Mouse (Mus musculus) macrophage (primary cell): Measurements from ENCODE around the gene Glis3. TPM values are rescaled to one million over a fixed set of nuclear protein-coding genes. Genes with fewer than 3 reads are reported as not detected.

Source experiments
- H3K27ac ChIP-seq: fragments of 350-480 bp; formaldehyde crosslinking; 2 replicates; pipeline ENCODE4 v1.9.0; 2021
- H3K36me3 ChIP-seq: fragments of 350-480 bp; formaldehyde crosslinking; 2 replicates; pipeline ENCODE4 v1.9.0; 2021; ENCODE audit errors: inconsistent target
- H3K4me3 ChIP-seq: fragments of 350-480 bp; formaldehyde crosslinking; 2 replicates; pipeline ENCODE4 v1.9.0; 2021; ENCODE audit errors: inconsistent target
- H3K79me2 ChIP-seq: fragments of 350-480 bp; formaldehyde crosslinking; 2 replicates; pipeline ENCODE4 v1.9.0; 2021; ENCODE audit errors: inconsistent target
- WGBS: methylation state at CpG from one replicate; pipeline ENCODE4 v1.1.7; 2026; ENCODE audit warnings: inconsistent platforms; ENCODE audit not compliant: missing documents; 5-methylcytosine and 5-hydroxymethylcytosine counted together
- polyA plus RNA-seq: library from polyadenylated mRNA; stranded (reverse); fragments of 250-400 nt; gene quantifications from 3 replicates; pipeline ENCODE4 v1.2.4, GENCODE M21; 2018; ENCODE audit warnings: inconsistent platforms

The Glis3 gene
- polyA plus RNA-seq, 1 experiment from 2014 or later = 2.5 TPM

DNA sequence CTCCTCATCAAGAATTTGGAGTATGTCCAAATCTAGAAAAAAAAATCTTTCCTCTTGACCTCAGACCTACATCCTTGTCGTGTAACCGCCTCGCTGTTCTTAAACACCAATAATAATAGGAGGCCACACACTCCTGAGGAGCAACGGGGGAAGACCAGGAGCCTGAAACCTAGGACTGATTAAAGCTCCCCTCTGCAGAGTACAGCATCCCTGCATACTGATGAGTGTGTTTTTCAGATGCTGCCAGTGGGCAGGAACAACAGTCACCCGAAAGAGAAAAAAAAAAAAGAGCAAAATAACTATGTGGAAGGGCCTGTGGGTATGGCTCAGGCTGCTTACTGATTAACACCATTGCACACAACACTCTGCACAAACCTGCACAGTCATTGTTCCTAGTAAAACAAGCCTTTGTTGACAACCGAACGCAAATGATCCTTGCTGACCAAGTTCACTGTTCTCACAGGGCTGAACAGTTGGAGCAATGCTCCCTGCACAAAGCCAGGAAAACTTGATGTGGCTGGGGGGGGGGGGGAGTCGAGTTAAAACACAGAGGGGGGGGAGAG is 43.8 kb downstream of the Glis3 start:
- WGBS = 66% methylated on average over 7 of the region's 8 CpGs
- no peak overlapping the region for H3K27ac ChIP-seq
- no peaks in the 10 kb centered on the region for H3K79me2 ChIP-seq
- H3K4me3 ChIP-seq = no peak overlapping the region
- no peaks in the 10 kb centered on the region for H3K36me3 ChIP-seq

GRCm38 (mm10) chr19:28634986-28635385 is 44.9 kb downstream of the Glis3 start:
- no peak overlapping the region for H3K4me3 ChIP-seq
- H3K27ac ChIP-seq = no peak overlapping the region
- WGBS = 94% methylated on average over 3 of the region's 3 CpGs
- H3K36me3 ChIP-seq = no peaks in the 10 kb centered on the region
- no peaks in the 10 kb centered on the region for H3K79me2 ChIP-seq

DNA sequence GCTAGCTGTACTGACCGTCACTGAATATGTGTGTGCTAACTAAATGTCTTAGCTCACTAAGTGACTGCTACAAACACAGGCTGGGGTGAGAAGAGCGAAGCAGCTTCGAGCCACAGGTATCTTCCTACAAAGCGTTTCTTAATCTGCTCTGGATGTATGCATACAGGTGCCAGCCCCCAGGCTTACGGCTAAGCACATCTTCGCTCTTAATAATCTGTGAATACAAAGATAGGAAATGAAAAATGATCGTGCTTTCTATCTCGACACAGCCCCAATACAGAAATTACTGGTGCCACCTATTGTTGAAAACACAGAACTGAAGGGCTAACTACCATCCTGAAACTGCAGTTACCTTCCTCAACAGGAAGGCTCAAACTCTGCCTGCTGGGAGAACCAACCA is 51.5 kb downstream of the Glis3 start:
- no peaks in the 10 kb centered on the region for H3K36me3 ChIP-seq
- 56% methylated on average over 8 of the region's 8 CpGs for WGBS
- H3K79me2 ChIP-seq = no peaks in the 10 kb centered on the region
- no peak overlapping the region for H3K4me3 ChIP-seq
- H3K27ac ChIP-seq = no peak overlapping the region

DNA sequence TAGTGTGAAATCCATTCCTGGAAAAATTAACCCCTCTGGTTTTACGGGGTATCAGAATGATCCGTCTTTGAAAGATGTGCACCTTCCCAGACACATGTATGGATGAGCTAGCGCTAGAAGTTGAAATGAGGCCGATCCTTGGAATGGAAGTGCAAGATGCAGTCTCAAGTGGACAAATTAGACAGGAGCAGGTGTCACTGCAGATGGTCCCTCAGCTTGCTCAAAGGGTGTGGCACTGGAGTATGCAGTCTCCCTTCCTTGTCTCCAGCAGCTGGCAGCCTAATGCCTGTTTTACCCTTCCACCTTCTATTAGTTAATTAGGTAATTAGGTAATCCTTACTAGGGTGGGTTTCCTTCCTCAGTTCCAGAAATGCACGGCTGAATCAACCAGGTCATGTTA is 53.7 kb downstream of the Glis3 start:
- WGBS = 96% methylated on average over 5 of the region's 5 CpGs
- no peak overlapping the region for H3K27ac ChIP-seq
- no peaks in the 10 kb centered on the region for H3K36me3 ChIP-seq
- no peak overlapping the region for H3K4me3 ChIP-seq
- H3K79me2 ChIP-seq = no peaks in the 10 kb centered on the region

DNA sequence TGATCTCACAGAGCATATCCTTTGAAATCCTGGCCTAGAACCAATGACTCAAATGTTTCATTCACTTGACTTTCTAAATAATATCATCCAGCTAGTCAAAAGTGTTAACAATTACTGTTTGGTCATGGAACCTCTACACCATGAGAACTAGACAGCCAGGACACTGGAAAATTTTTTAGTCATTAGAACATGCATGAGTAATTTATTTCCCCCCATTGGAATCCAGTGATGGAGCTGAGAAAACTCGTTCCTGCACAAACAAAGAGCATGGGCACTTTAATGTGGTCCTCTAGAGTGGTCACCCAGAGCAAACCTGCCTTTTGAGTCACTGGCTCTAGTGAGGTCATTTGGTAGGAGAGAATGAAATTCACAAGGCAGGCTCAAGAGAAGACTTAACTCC is 55.3 kb downstream of the Glis3 start:
- no peaks in the 10 kb centered on the region for H3K79me2 ChIP-seq
- no peak overlapping the region for H3K27ac ChIP-seq
- no peak overlapping the region for H3K4me3 ChIP-seq
- WGBS = 92% methylated on average over 1 of the region's 1 CpGs
- H3K36me3 ChIP-seq = no peaks in the 10 kb centered on the region

DNA sequence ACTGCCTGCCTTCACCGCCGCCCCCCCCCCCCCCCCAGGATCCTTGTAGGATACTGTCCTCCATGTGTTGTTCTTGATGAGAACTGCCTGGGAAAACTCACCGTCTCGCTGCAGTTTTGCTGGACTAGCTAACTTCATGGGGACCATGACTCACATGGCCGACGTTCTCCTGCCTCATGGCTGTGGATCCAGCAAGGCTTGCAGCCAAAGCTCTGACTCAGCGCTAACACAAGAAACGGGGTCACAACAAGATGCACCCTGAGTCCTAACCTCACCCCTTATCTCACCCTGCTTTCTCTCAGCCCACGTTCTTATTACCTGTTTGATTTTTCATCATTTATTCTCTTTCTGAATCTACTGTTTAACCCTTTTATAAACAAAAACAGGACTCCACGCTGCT is 56.2 kb downstream of the Glis3 start:
- 94% methylated on average over 7 of the region's 10 CpGs for WGBS
- Histone ChIP-seq H3K36me3 (no peaks in the 10 kb centered on the region), H3K27ac (no peak overlapping the region), H3K4me3 (no peak overlapping the region), H3K79me2 (no peaks in the 10 kb centered on the region)

DNA sequence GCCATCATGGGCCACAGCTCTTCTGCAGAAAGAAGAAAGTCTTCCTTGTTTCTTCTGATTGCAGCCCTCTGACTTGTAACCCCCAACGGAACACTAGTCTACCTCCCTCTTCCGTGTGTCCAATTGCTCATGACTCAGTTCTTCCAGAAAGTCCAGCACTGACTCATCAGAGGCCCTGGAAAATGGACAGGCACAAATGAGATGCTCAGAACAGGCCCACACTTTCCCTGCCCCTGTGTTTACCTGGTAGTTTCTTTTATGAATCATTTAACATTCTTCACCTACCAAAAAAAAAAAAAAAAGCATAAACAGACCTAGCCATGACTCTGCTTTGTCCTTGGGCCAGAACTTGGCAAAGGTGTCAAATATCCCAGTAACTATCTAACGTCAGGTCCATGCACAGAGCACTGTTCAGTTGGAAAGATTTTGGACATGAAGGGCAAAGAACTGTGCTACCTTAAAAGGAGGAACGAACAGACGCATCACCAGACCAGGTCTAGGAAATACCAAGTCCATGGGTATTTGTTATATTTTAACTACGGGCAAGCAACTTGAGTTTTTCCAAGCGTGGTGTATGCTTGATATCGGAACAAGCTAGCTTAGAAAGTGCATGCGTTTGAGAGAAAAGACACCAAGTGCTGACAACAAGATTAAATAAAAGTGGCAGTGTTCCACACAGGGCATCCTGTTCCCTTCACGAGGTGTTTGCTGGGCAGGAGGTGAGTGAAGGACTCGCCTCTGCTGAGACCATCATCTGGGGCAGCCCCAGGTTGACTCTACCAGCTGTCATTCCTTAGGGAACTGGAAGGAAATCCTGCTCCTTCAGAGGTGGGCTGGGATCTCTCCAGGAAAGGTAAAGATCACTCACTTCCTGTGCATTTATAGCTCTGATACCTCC is 58.0 kb downstream of the Glis3 start:
- Histone ChIP-seq H3K36me3 (no peaks in the 10 kb centered on the region), H3K79me2 (no peaks in the 10 kb centered on the region), H3K27ac (no peak overlapping the region), H3K4me3 (no peak overlapping the region)
- 94% methylated on average over 11 of the region's 11 CpGs for WGBS

GRCm38 (mm10) chr19:28617736-28618135 is 62.1 kb downstream of the Glis3 start:
- Histone ChIP-seq H3K36me3 (no peaks in the 10 kb centered on the region), H3K27ac (no peak overlapping the region), H3K79me2 (no peaks in the 10 kb centered on the region), H3K4me3 (no peak overlapping the region)
- WGBS = 84% methylated on average over 7 of the region's 7 CpGs

DNA sequence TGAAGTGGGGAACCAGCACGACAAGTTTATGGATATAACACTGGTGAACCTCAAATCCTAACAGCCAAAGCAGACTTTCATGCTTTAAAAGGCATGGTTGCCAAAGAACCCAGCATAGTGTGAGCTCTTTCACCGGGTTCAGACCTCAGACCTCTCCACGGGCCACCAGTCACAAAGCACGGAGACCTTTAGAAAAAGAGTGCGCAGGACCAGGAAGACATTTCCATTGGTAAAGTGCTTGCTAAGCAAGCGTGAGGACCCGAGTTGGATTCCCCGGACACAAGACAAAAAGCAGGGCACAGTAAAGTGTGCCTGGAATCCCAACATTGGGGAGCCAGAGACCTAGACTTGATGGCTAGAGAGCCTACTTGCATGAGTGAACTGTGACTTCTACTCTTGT is 62.7 kb downstream of the Glis3 start:
- Histone ChIP-seq H3K4me3 (no peak overlapping the region), H3K79me2 (no peaks in the 10 kb centered on the region), H3K27ac (no peak overlapping the region), H3K36me3 (no peaks in the 10 kb centered on the region)
- WGBS = 94% methylated on average over 8 of the region's 8 CpGs

DNA sequence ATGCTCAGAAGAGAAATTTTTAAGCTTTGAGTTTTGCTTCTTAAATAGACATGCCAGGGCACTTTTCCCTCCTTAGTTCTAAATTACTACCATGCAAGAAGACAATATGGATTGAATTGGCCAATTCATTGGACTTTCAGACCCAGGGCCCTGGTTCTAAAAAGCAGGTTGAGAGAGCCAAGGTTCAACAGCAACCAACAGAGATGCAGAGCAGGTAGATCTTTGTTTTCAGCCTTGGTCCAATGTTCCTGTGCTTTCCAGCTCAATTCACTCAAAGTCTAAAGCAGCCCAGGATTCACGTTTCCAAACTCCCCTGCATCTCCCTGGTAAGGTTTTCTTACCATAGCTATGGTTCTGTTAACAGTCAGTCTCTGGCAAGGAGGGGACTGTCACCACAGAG is 63.4 kb downstream of the Glis3 start:
- Histone ChIP-seq H3K36me3 (no peaks in the 10 kb centered on the region), H3K79me2 (no peaks in the 10 kb centered on the region), H3K4me3 (no peak overlapping the region), H3K27ac (no peak overlapping the region)
- 100% methylated on average over 1 of the region's 1 CpGs for WGBS

DNA sequence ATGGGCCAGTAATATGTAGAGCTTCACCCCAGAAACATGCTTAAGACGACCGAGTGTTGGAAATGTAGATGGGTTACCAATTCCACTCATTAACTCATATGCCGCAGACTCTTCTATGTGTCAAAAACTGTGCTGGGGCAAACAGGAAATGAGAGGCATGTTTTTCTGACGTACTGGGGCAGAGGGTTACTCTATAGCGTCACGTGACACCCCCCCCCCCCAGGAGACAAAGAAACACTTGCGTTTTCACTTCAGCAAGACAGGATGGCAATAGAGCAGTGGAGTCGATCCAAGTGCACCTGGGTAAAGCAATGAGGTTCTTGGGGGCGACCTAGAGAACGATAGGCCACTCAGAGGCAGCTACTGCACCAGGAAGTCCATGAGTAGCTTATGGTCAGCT is 67.6 kb downstream of the Glis3 start:
- H3K36me3 ChIP-seq = no peaks in the 10 kb centered on the region
- H3K4me3 ChIP-seq = no peak overlapping the region
- no peaks in the 10 kb centered on the region for H3K79me2 ChIP-seq
- no peak overlapping the region for H3K27ac ChIP-seq
- 79% methylated on average over 10 of the region's 10 CpGs for WGBS

- Histone ChIP-seq H3K36me3 (no peaks in the 10 kb centered on the region), H3K79me2 (no peaks in the 10 kb centered on the region), H3K27ac (no peak overlapping the region), H3K4me3 (no peak overlapping the region)
- WGBS = 95% methylated on average over 5 of the region's 5 CpGs
Observed at GRCm38 (mm10) chr19:28608747-28609146, 71.1 kb downstream of the Glis3 start.

- Histone ChIP-seq H3K79me2 (no peaks in the 10 kb centered on the region), H3K4me3 (no peak overlapping the region), H3K27ac (no peak overlapping the region), H3K36me3 (no peaks in the 10 kb centered on the region)
- WGBS = 93% methylated on average over 6 of the region's 6 CpGs
Observed at GRCm38 (mm10) chr19:28608277-28608676, 71.6 kb downstream of the Glis3 start.

DNA sequence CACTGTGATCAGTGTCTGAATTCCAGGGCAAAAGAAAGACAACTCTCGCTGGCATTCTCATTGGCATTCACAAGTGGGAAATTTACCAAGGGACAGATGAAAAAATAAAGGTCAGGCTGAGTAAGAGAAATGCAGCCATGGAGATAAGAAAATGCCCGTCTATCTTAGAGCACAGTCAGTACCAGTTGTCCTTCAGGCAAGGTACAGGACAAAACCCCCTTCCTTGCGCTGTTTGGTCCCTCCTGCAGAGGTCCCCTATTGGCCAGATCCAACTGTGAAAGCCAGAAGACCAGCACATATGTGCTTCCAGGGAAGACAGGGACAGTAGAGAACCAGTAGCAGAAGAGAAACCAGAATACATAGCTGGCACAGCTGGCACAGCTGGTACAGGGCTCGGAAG is 79.0 kb downstream of the Glis3 start:
- Histone ChIP-seq H3K4me3 (no peak overlapping the region), H3K79me2 (no peaks in the 10 kb centered on the region), H3K27ac (no peak overlapping the region), H3K36me3 (no peaks in the 10 kb centered on the region)
- 94% methylated on average over 4 of the region's 4 CpGs for WGBS

GRCm38 (mm10) chr19:28594215-28594614 is 85.7 kb downstream of the Glis3 start:
- WGBS = 92% methylated on average over 4 of the region's 4 CpGs
- Histone ChIP-seq H3K79me2 (no peaks in the 10 kb centered on the region), H3K27ac (no peak overlapping the region), H3K4me3 (no peak overlapping the region), H3K36me3 (no peaks in the 10 kb centered on the region)
